Mouse (Mus musculus) forebrain, postnatal 0 days (tissue): ENCODE measurements around the gene Plekhh2. TPM values are rescaled to one million over a fixed set of nuclear protein-coding genes. Genes with fewer than 3 reads are reported as not detected.
A peak's percentile ranks its signal among the peaks of the same experiment; 100 is the strongest.

Source experiments
- ATAC-seq: fragments of 200-750 bp; cut with Nextera tagmentation; 2 replicates; pipeline ENCODE4 v1.8.0; 2017; ENCODE audit warnings: mild to moderate bottlenecking, moderate library complexity
- DNase-seq: peaks from one replicate; pipeline ENCODE4 v3.0.0-alpha.2; 2015
- H3K27ac ChIP-seq: fragments of 300-500 bp; sonication (generic); 2 replicates; pipeline ENCODE4 v1.5.1; 2014; ENCODE audit warnings: low read depth, mild to moderate bottlenecking, antibody characterized with exemption, low read length, moderate library complexity, mixed read lengths
- H3K27me3 ChIP-seq: fragments of 300-500 bp; sonication (generic); 2 replicates; pipeline ENCODE4 v1.6.1; 2014; ENCODE audit warnings: mild to moderate bottlenecking, low read length, mixed read lengths; ENCODE audit not compliant: insufficient read depth
- H3K36me3 ChIP-seq: fragments of 300-500 bp; sonication (generic); 2 replicates; pipeline ENCODE4 v1.6.1; 2014; ENCODE audit warnings: mild to moderate bottlenecking, moderate library complexity; ENCODE audit not compliant: insufficient read depth
- H3K4me1 ChIP-seq: fragments of 300-500 bp; sonication (generic); 2 replicates; pipeline ENCODE4 v1.6.1; 2014; ENCODE audit warnings: antibody characterized with exemption; ENCODE audit not compliant: insufficient read depth
- H3K4me2 ChIP-seq: fragments of 300-500 bp; sonication (generic); 2 replicates; pipeline ENCODE4 v1.6.1; 2014; ENCODE audit warnings: low read depth, mild to moderate bottlenecking, moderate library complexity
- H3K4me3 ChIP-seq: fragments of 300-500 bp; sonication (generic); 2 replicates; pipeline ENCODE4 v1.5.1; 2014; ENCODE audit warnings: low read depth, low read length, mixed read lengths
- H3K9ac ChIP-seq: fragments of 300-500 bp; sonication (generic); 2 replicates; pipeline ENCODE4 v1.6.1; 2014; ENCODE audit warnings: mild to moderate bottlenecking
- H3K9me3 ChIP-seq: fragments of 300-500 bp; sonication (generic); 2 replicates; pipeline ENCODE4 v1.6.1; 2016; ENCODE audit warnings: low read length
- CTCF ChIP-seq: sonication (generic); IDR thresholded peaks from 2 replicates; pipeline ENCODE4 v1.5.1; 2016; ENCODE audit warnings: antibody characterized with exemption, control low read depth, low read depth
- WGBS: fragments of 180-500 bp; shearing (Covaris S2); extraction: QIAGEN DNeasy Blood & Tissue Kit; methylation state at CpG from one replicate; pipeline ENCODE4 v1.1.7; 2014; 5-methylcytosine and 5-hydroxymethylcytosine counted together
- polyA plus RNA-seq: library from polyadenylated mRNA; unstranded; fragments of >200 nt; fragmentation: Nextera tagmentation; extraction: Ambion mirVana; gene quantifications from 2 replicates; pipeline ENCODE4 v1.2.1, GENCODE M21; 2015
- total RNA-seq: library from RNA; depleted of rRNA; stranded (reverse); fragments of >200 nt; gene quantifications from 2 replicates; pipeline ENCODE4 v1.2.3, GENCODE M21; 2014

Plekhh2 gene
- total and polyA plus RNA-seq, 2 experiments from 2014 or later = 1.0 to 3.1 TPM

DNA sequence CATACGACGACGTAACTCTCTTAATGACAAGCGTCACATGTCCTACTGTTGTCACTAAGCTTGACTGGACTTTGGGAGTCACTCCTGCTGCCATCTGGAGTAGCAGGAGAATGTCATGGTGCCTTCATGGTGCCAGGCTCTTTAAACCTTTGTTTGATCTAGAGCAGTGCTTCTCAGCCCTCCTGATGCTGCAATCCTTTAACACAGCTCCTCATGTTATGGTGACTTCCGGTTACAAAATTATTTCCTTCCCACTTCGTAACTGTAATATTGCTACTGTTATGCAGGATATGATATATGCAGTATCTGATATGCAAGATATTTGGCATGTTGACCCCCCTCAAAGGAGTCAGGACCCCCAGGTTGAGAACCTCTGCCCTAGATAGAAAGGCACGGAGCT, 107.4 kb downstream of the Plekhh2 start:
- H3K27ac ChIP-seq = no peak overlapping the region
- no peak overlapping the region for H3K9ac ChIP-seq
- H3K9me3 ChIP-seq = no peaks in the 10 kb centered on the region
- H3K27me3 ChIP-seq = no peaks in the 10 kb centered on the region
- H3K4me1 ChIP-seq = no peaks in the 10 kb centered on the region
- H3K36me3 ChIP-seq = no peaks in the 10 kb centered on the region
- no peak overlapping the region for H3K4me3 ChIP-seq
- DNase-seq = no peak
- ATAC-seq = no peak
- TF ChIP-seq CTCF = no peak
- H3K4me2 ChIP-seq = no peak overlapping the region
- 83% methylated on average over 7 of the region's 7 CpGs for WGBS

GRCm38 (mm10) chr17:84620076-84620475, 108.4 kb downstream of the Plekhh2 start:
- DNase-seq = no peak
- Histone ChIP-seq H3K27ac (no peak overlapping the region), H3K4me2 (no peak overlapping the region)

GRCm38 (mm10) chr17:84620610-84621009, 108.9 kb downstream of the Plekhh2 start:
- no peaks in the 10 kb centered on the region for H3K36me3 ChIP-seq
- H3K27me3 ChIP-seq = no peaks in the 10 kb centered on the region
- DNase-seq (no peak), ATAC-seq (no peak)
- H3K4me3 ChIP-seq = no peak overlapping the region
- no peaks in the 10 kb centered on the region for H3K9me3 ChIP-seq
- H3K27ac ChIP-seq = no peak overlapping the region
- TF ChIP-seq CTCF = no peak
- no peaks in the 10 kb centered on the region for H3K4me1 ChIP-seq
- H3K9ac ChIP-seq = no peak overlapping the region
- 73% methylated on average over 6 of the region's 6 CpGs for WGBS
- no peak overlapping the region for H3K4me2 ChIP-seq

More at GRCm38 (mm10) chr17:84620076-84620475, 108.4 kb downstream of the Plekhh2 start:
- no peak overlapping the region for H3K9ac ChIP-seq
- TF ChIP-seq CTCF = no peak
- no peak for ATAC-seq
- no peaks in the 10 kb centered on the region for H3K36me3 ChIP-seq
- H3K4me1 ChIP-seq = no peaks in the 10 kb centered on the region
- H3K9me3 ChIP-seq = no peaks in the 10 kb centered on the region
- no peaks in the 10 kb centered on the region for H3K27me3 ChIP-seq
- no peak overlapping the region for H3K4me3 ChIP-seq
- 64% methylated on average over 3 of the region's 3 CpGs for WGBS

GRCm38 (mm10) chr17:84621209-84621608, 109.5 kb downstream of the Plekhh2 start:
- WGBS = 71% methylated on average over 6 of the region's 6 CpGs
- no peak for TF ChIP-seq CTCF

GRCm38 (mm10) chr17:84622028-84622427, 110.3 kb downstream of the Plekhh2 start:
- Histone ChIP-seq H3K27ac (no peak overlapping the region), H3K4me1 (peaks cover 4% of the 10 kb centered on the region; the same call in 1 of the 2 replicates), H3K36me3 (no peaks in the 10 kb centered on the region), H3K9me3 (no peaks in the 10 kb centered on the region), H3K9ac (no peak overlapping the region), H3K4me3 (no peak overlapping the region), H3K4me2 (no peak overlapping the region), H3K27me3 (no peaks in the 10 kb centered on the region)
- ATAC-seq (no peak), DNase-seq (no peak)
- WGBS = 80% methylated on average over 4 of the region's 4 CpGs
- peak; percentile 41 for TF ChIP-seq CTCF

More at GRCm38 (mm10) chr17:84621209-84621608, 109.5 kb downstream of the Plekhh2 start:
- no peak overlapping the region for H3K4me2 ChIP-seq
- no peaks in the 10 kb centered on the region for H3K9me3 ChIP-seq
- no peaks in the 10 kb centered on the region for H3K36me3 ChIP-seq
- H3K4me1 ChIP-seq = no peaks in the 10 kb centered on the region
- no peak overlapping the region for H3K27ac ChIP-seq
- DNase-seq (no peak), ATAC-seq (no peak)
- H3K4me3 ChIP-seq = no peak overlapping the region
- H3K27me3 ChIP-seq = no peaks in the 10 kb centered on the region
- H3K9ac ChIP-seq = no peak overlapping the region

DNA sequence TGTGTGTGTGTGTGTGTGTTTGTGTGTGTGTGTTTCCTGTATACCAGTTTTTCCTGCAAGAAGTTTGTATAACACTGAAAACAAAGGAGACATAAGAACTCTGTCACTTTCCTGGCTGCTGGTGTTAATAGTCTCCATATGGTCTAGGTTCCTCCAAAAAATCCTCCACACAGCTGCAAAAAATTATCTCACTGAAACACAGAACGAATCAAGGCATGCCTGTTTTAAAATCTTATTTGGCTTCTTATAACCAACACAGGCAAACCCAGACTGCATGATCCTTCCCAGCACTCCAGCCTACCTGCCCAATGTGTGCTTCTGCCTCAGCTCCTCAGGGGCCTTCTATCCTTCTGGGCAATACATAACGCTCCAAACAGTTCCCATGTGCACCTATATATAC, 111.2 kb downstream of the Plekhh2 start:
- Histone ChIP-seq H3K9me3 (no peaks in the 10 kb centered on the region), H3K4me3 (no peak overlapping the region), H3K4me1 (peaks cover 6% of the 10 kb centered on the region; the same call in 1 of the 2 replicates), H3K4me2 (no peak overlapping the region), H3K36me3 (no peaks in the 10 kb centered on the region), H3K27ac (no peak overlapping the region), H3K27me3 (no peaks in the 10 kb centered on the region), H3K9ac (no peak overlapping the region)
- ATAC-seq (no peak), DNase-seq (no peak)
- WGBS = 68% methylated on average over 2 of the region's 2 CpGs
- TF ChIP-seq CTCF = no peak

- WGBS = 2% methylated on average over 24 of the region's 25 CpGs
- H3K9me3 ChIP-seq = no peaks in the 10 kb centered on the region
- peaks cover 6% of the 10 kb centered on the region; the same call in 1 of the 2 replicates for H3K4me1 ChIP-seq
- no peaks in the 10 kb centered on the region for H3K36me3 ChIP-seq
- TF ChIP-seq CTCF = no peak
- peak within 1 kb of the TSS; percentile 66 for H3K9ac ChIP-seq
- H3K27me3 ChIP-seq = no peaks in the 10 kb centered on the region
- peak; percentile 98 for DNase-seq
- peak within 1 kb of the TSS; percentile 64 for H3K27ac ChIP-seq
- H3K4me2 ChIP-seq = peak within 1 kb of the TSS; percentile 71
- peak; percentile 98 for ATAC-seq
- H3K4me3 ChIP-seq = peak within 1 kb of the TSS; percentile 68
These were observed 114.7 kb downstream of the Plekhh2 start, which contains the start of gene Dync2li1 for GRCm38 (mm10) chr17:84626276-84626856. TSS of gene Dync2li1 (plus strand) at chr17:84626496.
